Mouse (Mus musculus): Measurements from ENCODE around the gene Aldh4a1.

DNA sequence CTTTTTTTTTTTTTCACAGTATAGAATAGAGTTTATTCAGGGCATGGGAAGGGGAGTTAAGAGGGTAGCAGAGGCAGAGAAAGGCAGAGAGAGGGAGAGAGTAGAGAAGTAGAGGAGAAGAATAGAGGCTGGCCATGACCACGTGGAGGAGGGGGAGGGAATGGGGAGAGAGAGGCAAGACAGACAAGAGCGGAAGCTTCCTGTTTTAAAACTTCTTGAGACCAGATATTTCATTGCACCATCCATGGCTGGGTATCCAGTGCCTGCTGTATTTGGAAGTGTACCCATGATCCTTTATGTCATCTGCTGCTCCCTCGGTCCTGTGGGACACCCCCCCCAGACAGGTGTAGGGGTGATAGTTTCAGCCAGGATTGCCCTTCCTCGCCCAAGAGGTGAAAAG, 13.7 kb upstream of the Aldh4a1 start:
- TF ChIP-seq CTCF (IDR thresholded peaks at IDR 0.05) (no peak), EP300 (IDR thresholded peaks at IDR 0.05; ENCODE audit: insufficient read depth, low read depth, low read length) (no peak), POLR2A (IDR thresholded peaks at IDR 0.05; ENCODE audit: insufficient read depth, low read depth, low read length) (no peak)
